Mouse (Mus musculus) embryo, embryonic 9.5 days (tissue): ENCODE measurements at regions not wholly inside any gene's neighbourhood (a gene's known extent, or its start where the extent isn't known, plus 50 kb on each side); places are given as distances from the start of the nearest gene placed in this dataset.

Experiments
- DNase-seq: peaks from one replicate; pipeline ENCODE4 v3.0.0-alpha.2; 2017; ENCODE audit errors: extremely low spot score

DNA sequence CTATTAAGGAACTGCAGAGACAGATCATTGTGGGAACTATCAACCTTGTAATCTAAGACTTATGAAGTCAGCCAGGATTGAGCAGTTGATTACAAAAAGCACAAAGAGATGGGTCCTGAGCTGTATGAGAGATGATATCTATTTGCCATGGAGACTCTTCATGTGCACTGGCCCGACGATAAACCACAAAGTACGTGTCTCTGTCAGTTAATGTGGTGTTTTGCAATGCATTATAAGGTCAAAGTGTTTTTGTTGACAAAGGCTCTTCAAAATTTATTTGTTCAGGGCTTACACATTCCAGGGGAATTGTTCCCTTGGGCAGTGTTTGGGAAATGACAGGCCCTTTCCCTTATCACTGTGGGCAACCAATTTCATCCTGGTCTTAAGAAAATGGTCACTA is 65.7 kb upstream of the Thpo start:
- no peak for DNase-seq

DNA sequence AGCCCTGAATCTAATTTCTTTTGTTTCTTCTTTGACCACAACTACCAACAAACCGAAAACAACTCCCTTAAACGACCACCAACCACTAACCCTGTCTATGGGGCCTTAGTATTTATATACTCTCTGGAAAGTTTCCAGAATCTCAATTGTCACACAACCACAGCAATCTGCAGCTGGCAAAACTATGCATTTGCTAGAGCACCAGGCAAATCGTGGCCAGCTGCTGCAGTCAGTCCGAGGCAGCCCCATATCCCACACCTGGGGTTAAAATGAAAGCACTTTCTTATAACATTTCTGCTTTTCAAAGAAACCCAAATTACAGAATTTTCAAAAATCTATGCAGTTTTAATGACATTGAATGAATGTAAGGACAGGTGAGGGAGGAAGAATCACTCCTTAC is 63.8 kb upstream of the Thpo start:
- no peak for DNase-seq

DNA sequence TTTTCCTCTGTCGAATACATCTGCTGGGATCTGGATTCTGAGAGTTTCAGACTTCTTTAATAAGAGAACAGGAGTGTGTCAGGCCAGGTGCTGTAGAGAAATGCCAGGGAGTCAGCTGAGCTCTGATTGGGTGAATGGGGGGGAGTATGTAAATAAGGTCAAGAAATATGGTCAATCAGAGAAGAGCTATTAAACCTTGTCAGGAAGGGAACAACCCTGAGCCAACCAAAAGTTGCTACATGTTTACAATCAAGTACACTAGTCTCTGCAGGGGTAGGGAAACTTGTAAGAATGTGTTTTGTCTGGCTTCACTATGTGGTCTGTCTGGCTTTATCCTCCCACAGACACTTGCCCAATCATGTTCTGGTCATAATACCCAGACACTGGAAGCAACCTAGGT is 60.4 kb upstream of the Thpo start:
- no peak for DNase-seq
